Mouse (Mus musculus): ENCODE results near the gene Lrguk.

The Lrguk gene

DNA sequence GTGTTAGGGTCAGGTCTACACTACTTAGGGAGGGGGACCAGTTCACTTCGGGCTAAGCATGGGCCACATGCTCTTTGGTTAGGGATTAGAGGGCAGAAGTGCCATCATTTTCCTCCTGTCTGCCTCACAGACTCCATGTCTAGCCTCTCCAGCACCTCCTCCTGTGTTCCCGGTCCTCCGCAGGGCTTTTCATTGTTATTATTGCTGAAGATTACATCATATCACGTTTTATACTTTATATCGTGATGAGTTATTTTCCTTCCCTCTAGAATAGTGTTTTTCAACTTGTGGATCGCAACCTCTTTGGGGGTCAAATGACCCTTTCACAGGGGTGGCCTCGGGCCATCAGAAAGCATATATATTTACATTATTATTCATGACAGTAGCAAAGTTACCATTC, 37.5 kb downstream of the Lrguk start:
- no peak for DNase-seq

DNA sequence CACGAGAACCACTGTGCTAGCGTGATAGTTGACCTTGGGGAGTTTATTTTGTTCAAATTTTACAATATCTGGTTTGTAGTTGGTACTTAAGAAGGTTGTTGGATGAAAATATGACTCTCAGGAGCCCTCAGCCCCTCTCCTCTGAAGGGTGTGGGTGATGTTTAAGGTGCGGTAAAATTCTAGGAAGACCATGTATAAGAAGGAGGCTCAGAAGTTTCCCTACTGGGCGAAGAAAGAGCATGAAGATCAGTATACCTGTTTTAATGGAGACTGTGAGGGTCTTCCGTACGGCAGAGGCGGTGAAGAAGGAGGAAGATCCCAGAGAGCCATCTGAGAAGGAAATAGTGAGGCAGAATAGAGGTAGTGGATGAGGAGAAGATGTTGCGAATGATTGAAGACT, 38.0 kb downstream of the Lrguk start:
- no peak for DNase-seq

DNA sequence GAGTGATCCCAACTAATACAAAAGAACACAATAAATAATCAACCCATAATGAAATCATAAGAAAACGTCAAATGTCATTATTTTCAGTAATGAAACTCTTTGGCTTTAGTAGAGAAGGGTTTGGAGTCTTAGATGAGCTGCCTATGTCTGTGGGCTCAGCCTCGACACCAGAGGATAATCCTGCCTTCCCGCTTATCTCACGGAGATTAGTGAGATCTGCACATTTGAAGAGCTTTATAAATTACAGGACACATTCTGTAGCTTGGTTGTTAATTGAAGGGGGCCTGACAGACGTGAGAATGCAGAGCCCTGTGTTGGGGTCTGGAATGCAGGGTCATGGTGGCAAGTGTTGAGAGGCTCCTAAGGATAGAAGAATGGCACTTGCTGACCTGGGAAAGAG, 42.7 kb downstream of the Lrguk start:
- no peak for DNase-seq

DNA sequence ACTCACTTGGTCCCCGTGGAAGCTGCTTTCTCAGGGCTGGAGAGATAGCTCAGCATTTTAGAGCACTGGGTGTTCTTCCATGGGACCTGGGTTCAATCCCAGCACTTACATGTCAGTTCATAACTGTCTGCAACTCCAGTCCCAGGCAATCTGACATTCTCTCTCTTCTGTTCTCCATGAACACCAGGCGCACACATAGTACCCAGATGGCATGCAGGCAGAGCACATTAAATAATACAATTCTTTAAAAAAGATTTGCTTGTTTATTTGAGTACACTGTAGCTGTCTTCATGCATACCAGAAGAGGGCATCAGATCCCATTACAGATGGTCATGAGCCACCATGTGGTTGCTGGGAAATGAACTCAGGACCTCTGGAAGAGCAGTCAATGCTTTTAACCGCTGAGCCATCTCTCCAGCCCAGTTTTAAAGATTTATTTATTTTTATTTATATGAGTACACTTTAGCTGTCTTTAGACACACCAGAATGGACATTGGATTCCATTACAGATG, 44.7 kb downstream of the Lrguk start:
- no peak for DNase-seq

DNA sequence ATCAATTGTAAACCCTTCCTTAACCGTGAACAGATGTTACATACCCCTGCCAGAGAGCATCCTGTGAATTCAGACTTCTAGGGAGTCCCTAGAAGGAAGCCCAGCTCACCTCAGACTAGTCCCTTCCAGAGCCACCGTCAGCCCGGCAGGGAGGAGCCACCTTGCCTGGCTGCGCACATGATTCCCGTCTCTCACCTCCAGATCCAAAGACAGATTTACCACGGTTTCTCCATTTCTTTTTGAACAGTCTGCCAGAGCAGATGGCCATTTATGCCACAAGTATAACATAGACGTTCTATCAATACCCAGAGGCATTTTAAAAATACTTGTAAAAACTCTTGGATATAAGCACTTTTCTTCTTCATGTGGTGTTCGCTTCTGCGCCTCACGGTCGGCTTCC, 46.3 kb downstream of the Lrguk start:
- no peak for DNase-seq

DNA sequence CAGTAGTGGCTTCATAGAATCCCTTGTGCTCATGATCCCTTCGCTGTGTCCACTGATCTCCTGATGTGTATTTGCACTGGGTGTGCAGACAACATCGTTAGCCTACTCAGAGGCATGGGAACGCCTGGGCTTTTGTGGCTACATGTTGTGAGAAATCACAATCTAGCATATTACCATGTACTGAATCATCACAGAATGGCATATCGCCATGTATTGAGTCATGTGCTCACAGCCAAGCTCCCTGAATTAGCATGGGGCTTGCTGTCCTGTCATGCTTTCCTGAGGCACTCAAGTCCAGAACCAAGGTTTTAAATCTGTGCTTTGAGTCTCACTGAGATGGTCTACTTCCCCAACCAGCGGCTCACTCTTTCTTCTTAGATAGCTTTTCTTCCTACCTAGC, 54.2 kb downstream of the Lrguk start:
- DNase-seq = no peak

DNA sequence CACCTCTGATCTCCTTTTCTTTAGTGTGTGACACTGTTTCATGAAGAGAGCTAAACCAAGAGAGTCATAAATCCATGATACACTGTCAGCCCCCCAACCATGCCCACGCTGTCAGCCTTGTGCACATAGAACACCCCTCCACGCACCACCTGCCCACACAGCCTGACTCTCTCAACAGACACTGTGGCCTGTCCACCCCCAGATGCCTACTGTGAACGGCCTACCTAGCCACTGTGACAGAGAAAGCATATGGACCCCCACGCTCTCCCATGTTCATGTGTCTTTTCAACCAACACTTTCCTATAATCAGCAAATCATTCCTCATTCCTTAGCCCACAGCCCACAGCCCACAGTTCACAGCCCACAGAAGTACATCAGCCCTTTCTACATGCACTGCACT, 58.5 kb downstream of the Lrguk start:
- DNase-seq = no peak

DNA sequence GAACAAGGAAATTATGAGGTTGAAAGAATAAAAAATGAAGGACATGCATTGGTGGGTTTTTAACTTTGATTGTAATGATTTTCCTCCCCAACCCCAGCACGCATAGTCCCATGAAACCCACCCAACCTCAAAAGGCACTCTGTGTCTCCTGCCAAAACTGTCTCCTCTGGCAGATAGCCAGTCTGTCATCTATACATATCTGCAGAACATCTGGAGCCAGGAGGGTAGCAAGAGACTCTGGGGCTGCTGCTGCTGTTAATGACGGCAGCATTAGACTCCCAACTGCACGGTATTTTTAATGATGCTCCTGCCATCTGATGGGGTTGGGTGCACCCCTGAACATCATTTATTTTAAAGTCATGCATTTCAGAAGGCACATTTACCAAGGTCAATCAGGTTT, 59.7 kb downstream of the Lrguk start:
- no peak for DNase-seq

DNA sequence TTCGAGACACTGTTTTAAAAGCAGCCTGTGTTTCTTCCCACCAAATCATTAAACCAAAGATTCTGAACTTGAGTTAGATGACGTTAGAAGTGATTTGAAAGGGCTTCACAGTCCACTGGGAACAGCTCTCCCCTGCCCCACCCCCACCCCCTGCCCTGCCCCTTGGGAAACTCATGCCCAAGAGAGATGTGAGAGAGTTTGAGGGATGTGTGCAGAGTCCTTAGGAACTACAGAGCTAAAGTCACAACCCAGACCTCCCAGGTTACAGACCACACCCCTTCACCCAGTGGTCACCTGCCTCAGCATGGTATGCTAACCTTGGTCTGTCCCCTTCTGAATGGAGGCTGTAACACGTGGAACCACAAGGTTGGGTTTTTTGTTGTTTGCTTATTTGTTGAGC, 62.3 kb downstream of the Lrguk start:
- DNase-seq = no peak

DNA sequence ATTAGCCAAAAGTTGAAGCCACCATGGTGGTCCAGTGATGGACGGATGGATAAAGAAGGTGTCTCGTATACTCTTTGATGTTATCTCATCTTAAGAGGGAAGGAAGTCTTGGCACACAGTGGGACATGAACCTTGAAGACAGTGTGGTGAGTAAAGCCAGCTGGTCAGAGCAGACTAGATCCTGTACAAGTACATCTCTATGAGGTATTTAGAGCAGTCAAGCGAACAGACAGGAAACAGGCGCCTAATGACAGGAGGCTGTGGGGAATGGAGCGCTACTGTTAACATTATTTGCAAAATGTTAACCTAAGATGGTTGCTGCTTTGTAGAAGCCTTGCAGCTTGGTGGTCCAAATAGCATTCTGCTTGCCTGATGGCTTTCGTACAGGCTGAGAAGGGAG, 67.0 kb downstream of the Lrguk start:
- no peak for DNase-seq

DNA sequence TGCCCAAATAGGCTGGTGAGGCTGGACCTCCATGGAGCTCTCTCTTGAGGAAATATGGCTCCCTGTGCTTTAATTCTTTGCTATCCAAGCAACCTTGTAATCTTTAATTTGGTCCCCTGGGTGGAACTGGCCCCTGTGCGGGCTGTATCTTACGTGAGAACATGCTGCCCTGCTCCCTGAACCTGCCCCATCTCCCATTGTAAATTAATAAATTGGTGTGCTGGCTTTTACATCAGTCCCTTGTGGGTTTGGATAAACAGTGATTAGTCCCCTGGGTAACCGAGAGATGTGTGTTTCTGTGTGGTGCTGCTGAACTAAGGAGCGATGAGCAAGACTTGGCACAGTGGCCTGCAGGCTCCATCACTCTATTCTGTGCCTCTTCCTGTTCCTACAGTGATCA, 67.7 kb downstream of the Lrguk start:
- DNase-seq = no peak

DNA sequence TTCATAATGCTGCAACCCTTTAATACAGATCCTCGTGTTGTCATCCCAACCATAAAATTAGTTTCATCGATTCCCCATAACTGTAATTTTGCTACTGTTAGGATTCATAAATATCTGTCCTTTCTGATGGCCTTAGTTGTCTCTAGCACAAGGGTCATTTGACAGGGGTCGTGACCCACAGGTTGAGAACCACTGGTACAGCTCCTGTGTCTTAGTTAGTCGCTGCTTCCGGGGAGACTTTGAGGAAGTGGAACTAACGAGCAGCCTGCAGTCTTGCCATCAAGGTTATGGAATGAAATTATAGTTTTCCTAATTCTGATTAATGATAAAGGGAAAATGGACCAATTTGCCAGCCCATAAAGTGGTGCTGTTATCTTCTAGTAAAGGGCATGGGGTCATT, 70.5 kb downstream of the Lrguk start:
- no peak for DNase-seq

DNA sequence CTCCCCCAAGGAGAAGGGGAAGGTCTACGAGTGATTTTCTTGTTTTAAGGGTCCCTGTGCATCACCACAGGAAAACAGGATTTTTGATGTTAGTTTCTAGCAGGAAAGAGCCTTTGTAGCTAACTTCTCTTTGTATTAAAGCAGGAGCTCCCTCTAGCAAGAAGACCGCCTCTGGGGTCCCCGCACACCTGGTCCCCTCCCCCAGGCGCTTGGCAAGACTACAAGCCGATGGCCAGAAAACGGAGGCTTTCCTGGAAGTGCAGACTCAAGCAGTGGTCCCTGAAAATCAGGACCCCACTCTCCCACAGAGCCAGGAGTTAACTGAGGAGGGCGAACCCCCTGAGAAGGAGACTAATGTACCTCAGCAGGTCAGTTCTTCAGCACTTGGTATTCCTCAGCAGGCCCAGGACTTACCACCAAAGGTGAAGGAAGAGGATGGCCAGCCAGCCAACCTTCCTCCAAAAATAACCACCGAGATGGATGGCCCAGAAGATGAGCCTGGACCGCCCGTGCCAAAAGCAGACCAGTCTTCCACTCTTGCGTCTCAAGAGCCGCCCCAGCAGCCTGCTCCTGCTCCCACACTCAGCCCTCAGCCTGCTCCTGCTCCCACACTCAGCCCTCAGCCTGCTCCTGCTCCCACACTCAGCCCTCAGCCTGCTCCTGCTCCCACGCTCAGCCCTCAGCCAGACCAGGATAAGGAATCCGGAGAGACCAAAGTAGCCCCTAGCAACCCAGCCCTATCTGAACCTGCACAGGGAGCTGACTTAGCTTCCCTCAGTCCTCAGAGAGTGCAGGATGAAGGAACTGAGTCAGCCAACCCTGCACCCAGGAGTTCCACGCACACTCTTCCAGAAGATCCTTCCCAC, 72.5 kb downstream of the Lrguk start:
- DNase-seq = no peak

DNA sequence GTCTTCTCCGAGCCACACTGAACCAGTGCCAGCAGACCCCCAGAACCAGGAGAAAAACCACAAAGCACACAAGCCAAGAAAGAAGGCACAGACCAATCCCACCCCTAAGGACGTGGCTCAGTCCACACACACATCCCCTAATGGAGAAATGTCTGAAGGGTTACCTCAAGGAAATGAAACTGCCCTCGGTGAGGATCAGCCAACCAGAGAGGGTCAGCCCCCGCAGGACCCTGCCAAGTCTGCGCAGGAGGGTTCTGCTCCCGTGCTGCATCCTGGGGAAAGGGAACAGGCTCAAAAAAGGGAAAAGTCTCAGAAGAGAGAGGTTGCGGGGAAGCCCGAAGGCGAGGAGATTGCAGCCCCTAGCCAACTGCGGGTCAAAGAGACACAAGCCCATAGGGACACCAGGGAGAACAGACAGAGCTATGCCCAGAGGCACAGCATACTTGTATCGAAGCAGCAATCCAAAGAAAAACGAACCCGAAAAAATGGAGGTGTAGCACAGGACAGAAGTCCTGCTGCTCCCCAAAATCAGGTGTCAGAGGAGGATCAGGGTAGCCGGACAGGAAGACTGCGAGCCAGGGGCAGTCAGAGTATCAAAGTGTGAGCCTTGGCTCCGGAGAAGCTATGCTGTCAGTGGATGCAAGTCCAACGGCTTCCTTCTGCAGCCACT, 74.1 kb downstream of the Lrguk start:
- DNase-seq = no peak

DNA sequence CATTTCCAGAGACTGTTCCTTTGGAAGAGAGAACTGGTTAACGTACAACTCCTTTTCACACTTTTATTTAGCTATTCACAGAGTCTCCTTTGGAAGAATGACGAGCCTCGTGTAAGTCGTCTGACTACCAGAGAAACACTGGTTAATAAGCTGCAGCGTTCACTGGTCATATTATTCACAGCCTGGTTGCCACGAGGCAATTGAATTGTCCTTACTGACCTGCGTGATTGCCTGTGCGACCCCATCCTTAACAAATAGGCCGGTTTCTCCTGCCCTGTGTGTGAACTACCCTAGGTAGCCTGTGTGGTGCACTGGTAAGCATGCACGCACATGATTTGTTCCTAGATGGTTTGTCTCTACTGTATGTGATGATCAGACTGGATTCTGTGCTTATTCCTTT, 81.3 kb downstream of the Lrguk start:
- DNase-seq = no peak

DNA sequence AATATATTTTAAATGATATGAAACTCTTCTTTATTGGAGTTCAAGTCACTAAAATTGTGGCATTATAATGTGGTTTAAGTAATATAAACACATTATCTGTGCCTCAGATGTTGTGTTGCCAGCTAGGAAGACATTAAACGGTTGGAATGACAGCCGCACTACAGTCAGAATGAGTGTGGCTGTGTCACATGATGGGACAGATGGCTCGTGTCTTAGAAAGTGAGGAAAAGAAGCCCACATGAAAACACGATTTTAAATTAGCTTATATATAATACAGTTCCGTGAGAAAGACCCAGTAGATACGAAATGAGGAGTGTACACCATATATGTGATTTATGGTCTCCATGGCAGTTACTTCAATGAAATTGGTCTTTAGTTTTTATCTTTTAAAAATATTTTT, 82.2 kb downstream of the Lrguk start:
- DNase-seq = no peak

DNA sequence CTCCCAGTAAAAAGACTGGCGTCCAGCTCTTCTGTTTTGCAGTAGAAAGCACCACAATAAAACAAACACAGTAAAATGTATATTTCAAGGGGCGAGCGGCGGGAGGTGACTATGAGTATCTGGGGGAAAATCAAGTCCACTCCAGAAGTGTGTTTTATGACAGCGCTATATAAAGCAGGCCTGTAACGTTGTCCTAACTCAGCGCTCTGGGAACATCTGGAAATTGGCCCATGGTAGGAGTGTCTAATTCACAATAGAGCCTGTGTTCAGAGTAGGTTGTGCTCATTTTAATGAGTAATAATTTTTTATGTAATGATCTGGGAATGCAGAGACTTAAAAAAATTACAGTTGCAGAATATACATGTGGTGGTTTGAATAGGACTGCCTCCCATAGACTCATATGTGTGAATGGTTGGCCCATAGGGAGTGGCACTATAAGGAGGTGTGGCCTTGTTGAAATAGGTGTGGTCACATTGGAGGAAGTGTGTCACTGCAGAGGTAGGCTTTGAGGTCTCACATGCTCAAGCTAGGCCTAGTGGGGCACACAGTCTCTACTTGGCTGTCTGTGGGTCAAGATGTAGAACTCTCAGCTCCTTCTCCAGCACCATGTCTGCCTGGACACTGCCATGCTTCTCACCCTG, 87.7 kb downstream of the Lrguk start:
- no peak for DNase-seq

DNA sequence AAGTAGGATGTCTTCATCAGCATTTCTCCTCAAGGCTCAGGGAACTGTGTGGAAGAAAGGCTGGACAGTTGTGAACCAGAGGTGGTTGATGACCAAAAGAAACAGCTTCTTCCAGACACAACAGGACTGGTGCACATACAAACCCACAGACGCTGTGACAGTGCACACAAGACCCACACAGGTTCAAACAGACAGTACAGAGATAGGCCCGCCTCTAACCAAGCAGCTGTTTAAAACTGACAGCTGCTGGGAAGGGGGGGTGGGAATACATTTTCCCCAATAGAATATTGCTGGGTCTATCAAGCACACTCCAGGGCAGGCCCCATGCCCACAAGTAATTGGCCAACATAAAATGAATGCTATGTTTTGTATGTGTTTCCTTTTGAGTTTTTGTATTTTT, 95.2 kb downstream of the Lrguk start:
- DNase-seq = no peak

DNA sequence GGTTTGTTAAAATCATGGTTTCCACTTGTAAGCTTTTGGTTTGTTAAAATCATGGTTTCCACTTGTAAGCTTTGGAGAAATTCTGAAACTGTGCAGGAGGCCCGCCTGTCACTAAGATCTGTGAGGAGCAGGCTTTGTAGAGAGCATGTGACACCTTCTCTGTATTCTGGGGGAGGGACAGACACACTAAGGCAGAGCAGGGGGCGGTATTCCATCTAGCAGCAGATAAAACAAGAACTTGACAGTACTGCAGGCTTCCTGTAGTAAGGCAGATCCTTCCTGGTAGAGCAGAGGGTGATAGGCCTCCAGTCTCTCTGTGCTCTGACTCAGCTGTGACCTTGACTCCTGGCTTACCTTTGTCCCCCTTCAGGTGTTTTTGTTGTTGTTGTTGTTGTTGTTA, 100.0 kb downstream of the Lrguk start:
- no peak for DNase-seq

DNA sequence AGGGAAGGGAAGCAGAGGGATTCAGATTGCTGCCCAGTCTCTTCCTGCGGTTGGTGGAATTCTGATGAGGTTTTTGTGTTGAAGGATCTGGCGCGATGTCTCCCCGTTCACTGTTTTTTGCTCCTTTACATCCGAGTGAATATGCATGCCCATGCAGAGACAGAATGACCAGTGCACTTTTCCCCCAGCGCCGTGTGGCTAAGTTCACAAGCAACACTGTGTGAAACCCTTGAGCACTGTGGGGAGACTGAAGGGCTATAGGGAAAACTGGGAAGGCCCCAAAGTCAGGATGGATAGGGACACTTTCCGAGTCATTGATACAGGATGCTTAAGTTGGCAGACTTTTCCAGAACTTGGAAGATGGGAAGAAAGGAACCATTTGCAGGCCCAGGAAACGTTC, 103.1 kb downstream of the Lrguk start:
- no peak for DNase-seq

DNA sequence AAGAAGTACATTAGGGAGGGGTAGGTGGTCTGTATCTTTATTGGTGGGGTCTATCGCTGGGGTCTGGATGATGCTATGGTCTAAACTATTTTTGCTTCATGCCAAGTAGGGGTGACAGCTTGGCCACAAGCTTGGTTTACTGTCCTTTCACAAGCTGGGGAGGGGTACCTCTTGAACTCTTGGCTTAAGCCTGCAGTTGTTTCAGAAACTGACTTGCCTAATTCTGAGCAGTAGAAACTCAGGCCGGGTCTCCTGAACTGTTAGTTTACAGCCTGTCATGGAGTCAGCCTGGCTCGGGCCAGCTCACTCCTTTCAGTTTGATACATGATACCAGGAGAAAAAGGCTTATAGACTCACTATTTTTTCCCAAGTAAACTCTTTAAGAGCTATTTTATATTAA, 109.1 kb downstream of the Lrguk start:
- no peak for DNase-seq

DNA sequence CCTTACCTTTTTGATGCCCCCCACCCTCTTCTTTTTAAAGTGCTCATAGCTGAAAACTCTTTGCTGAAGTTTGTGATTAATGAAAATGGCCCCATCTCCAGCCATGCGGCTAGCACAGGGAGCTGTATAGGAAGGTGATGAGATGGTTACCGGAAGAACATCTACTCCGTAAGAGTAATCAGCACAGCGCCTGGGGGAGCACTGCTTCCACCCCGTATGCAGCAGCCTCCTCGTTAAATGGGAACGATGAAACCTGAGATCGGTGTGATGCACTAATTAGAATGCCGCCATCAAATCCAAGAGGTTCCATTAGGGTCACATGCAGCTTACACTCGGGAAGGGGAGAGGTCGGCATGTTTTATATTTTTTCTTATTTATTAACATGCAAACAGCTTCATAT, 113.7 kb downstream of the Lrguk start:
- no peak for DNase-seq

DNA sequence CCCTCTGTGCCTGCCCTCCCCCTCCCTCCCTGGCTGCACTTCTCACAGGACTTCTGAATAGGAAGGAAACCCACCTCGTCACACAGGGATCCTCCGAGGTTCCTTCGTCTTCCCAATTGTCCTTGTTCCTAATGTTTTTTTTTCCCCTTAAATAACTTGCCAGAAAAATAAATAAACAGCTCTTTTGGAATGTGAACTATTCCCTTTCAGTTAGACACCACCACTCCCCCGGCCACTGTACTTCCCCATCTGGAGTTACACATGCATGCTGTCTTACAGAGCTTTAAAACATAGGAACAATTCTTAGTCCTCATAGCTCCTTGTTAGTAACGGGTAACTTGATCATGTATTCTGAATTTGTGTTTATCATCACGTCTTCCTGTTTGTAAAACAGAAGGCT, 116.8 kb downstream of the Lrguk start:
- DNase-seq = no peak

DNA sequence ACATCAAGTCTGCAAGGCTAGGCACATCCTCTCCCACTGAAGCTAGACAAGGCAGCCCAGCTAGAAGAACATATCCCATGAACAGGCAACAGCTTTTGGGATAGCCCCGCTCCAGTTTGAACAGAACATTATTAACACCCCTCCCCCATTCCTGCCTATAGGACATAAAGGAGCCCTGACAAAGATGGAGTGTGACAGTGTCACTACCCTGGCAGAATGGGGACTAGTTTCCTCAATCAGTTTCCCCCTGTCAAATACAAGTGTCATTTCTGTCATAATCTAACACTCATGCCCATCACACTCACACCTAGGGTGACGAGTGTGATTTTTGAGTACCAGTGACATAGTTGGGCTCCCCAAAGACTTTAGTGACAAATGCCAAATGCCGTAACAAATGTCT, 118.8 kb downstream of the Lrguk start:
- DNase-seq = no peak

Data from B cell, adult 2 months (primary cell).